Mouse (Mus musculus): Measurements from ENCODE around the gene 1110051M20Rik. TPM values are rescaled to one million over a fixed set of nuclear protein-coding genes. Genes with fewer than 3 reads are reported as not detected.

Gene 1110051M20Rik
- polyA plus RNA-seq, 1 experiment from 2014 or later: 98.6 TPM

DNA sequence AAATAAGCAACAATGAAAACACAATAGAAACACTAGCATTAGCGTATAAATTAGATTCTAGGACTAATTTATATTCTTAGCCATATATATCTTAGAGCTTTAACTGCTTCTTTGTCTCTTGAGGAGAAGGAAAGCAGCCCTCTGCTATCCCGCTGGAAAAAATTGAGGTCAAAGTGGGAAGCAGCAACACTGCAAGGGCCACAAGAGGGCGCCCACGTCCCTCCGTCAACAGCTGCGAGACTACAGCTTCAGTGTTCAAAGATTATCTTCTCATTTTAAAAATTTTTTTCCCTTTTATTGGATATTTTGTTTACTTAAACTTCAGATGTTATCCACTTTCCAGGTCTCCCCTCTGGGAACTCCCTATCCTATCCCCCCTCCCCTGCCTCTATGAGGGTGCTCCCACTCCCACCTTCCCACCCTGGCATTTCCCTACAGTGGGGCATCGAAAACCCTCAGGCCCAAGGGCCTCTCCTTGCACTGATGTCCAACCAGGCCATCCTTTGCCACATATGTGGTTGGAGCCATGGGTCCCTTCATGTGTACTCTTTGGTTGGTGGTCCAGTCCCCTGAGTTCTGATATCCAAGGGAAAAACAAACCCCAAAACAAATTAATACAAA lies 158.5 kb downstream of the 1110051M20Rik start:
- Histone ChIP-seq H3K4me3 (ENCODE audit: low read depth, low read length) (no peak overlapping the region), H3K27ac (ENCODE audit: low read depth, low read length) (no peak overlapping the region), H3K27me3 (ENCODE audit: control insufficient read depth, insufficient read depth, low read length) (no peaks in the 10 kb centered on the region), H3K4me1 (ENCODE audit: control insufficient read depth, insufficient read depth, low read length) (no peaks in the 10 kb centered on the region), H3K9me3 (ENCODE audit: control insufficient read depth, low read length) (no peaks in the 10 kb centered on the region), H3K9ac (ENCODE audit: low read length) (no peak overlapping the region), H3K4me2 (ENCODE audit: low read depth) (no peak overlapping the region), H3K36me3 (ENCODE audit: control insufficient read depth, insufficient read depth, low read length) (no peaks in the 10 kb centered on the region)
- DNase-seq (ENCODE audit: low spot score): peak; percentile 85
- ATAC-seq (ENCODE audit: insufficient read depth, low FRiP score, low TSS enrichment): peak; percentile 48; the same call in 1 of the 2 replicates
- WGBS: 17% methylated on average over 7 of the region's 7 CpGs

DNA sequence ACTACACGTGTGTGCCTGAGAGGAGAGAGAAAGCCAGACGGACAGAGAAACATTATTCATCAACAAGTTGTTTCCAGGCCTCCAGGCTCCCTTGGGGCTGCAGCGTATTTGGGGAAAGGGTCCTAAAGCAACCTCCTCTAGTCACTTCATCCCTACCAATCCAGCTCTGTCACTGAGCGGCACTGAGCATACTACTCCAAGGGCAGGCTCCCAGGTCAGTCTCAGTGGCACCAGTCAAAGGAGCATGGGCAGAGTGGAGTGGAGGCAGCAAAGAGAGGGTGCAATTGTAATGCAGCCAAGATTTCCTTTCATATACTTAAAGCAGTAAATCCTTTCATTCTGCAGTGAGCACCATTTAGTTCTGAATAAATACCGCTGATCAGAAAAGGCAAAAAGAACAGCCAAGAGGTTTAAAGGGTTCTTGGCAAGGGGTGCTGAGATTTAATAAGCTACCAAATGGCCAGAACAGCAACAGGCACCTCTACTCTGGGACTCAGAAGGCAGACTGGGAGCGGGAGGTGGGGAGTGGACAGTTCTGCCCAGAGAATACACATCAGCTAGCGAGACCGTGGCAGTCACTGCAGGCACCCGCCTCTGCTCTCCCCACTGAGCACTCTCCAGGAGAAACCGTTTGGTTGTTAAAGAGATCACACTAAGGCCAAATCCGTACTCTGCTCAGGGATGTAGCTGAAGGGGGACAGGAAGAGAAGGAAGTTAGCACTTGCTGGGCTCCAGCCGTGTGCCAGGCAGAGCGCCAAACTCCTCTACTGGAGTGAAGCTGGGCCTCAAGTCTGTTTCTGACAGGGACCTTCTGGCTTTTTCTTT lies 159.9 kb downstream of the 1110051M20Rik start:
- WGBS: 63% methylated on average over 13 of the region's 13 CpGs
- Histone ChIP-seq H3K4me2 (ENCODE audit: low read depth) (no peak overlapping the region), H3K9me3 (ENCODE audit: control insufficient read depth, low read length) (no peaks in the 10 kb centered on the region), H3K27ac (ENCODE audit: low read depth, low read length) (no peak overlapping the region), H3K9ac (ENCODE audit: low read length) (no peak overlapping the region), H3K36me3 (ENCODE audit: control insufficient read depth, insufficient read depth, low read length) (no peaks in the 10 kb centered on the region), H3K4me1 (ENCODE audit: control insufficient read depth, insufficient read depth, low read length) (no peaks in the 10 kb centered on the region), H3K4me3 (ENCODE audit: low read depth, low read length) (no peak overlapping the region), H3K27me3 (ENCODE audit: control insufficient read depth, insufficient read depth, low read length) (no peaks in the 10 kb centered on the region)
- ATAC-seq (ENCODE audit: insufficient read depth, low FRiP score, low TSS enrichment): no peak
- no peak for DNase-seq (ENCODE audit: low spot score)

DNA sequence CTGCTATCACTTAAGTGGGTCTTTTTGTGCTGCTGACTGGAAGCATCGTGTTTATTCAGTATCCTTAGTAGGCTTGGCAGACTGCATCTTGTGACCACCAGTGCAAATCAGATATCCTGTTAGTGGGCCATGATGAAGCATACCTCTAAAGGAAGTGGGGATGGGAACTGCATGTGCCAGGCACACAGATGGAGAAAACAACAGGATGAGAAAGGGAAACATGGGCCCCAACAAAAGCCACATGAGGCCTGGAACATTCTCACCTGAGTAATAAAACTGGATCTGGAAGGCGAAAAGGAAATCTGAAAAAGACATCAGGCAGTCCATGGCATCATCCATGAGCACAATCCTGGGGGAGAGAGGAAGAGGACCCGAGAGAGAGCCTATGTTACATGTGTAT lies 160.5 kb downstream of the 1110051M20Rik start:
- ATAC-seq (ENCODE audit: insufficient read depth, low FRiP score, low TSS enrichment) (no peak), DNase-seq (ENCODE audit: low spot score) (no peak)
- Histone ChIP-seq H3K9me3 (ENCODE audit: control insufficient read depth, low read length) (no peaks in the 10 kb centered on the region), H3K27me3 (ENCODE audit: control insufficient read depth, insufficient read depth, low read length) (no peaks in the 10 kb centered on the region), H3K9ac (ENCODE audit: low read length) (no peak overlapping the region), H3K36me3 (ENCODE audit: control insufficient read depth, insufficient read depth, low read length) (no peaks in the 10 kb centered on the region), H3K4me2 (ENCODE audit: low read depth) (no peak overlapping the region), H3K4me3 (ENCODE audit: low read depth, low read length) (no peak overlapping the region), H3K4me1 (ENCODE audit: control insufficient read depth, insufficient read depth, low read length) (no peaks in the 10 kb centered on the region), H3K27ac (ENCODE audit: low read depth, low read length) (no peak overlapping the region)
- WGBS: 84% methylated on average over 3 of the region's 3 CpGs

DNA sequence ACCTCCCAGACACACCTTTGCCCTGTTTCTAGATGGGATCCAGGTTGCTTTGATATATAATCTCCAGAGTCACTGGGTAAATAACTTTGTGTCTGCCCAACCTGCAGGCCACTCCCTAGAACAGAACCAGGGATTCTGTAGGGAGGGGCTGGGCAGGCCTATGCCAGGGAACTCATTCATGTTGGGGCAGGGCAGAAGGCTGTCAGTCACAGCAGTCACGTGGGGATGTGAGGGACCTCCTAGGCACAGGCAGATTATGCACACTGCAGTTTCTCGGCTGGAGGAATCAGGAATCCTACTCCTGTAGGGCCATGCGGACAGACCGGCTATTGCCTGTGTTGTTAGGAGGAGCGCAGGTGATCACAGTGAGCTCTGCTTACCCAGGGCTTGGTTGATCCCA lies 163.1 kb downstream of the 1110051M20Rik start:
- Histone ChIP-seq H3K27ac (ENCODE audit: low read depth, low read length) (no peak overlapping the region), H3K4me1 (ENCODE audit: control insufficient read depth, insufficient read depth, low read length) (no peaks in the 10 kb centered on the region), H3K4me2 (ENCODE audit: low read depth) (no peak overlapping the region), H3K4me3 (ENCODE audit: low read depth, low read length) (no peak overlapping the region), H3K9me3 (ENCODE audit: control insufficient read depth, low read length) (no peaks in the 10 kb centered on the region), H3K27me3 (ENCODE audit: control insufficient read depth, insufficient read depth, low read length) (no peaks in the 10 kb centered on the region), H3K9ac (ENCODE audit: low read length) (no peak overlapping the region), H3K36me3 (ENCODE audit: control insufficient read depth, insufficient read depth, low read length) (no peaks in the 10 kb centered on the region; the same call in 1 of the 2 replicates)
- 58% methylated on average over 5 of the region's 5 CpGs for WGBS
- ATAC-seq (ENCODE audit: insufficient read depth, low FRiP score, low TSS enrichment): no peak
- DNase-seq (ENCODE audit: low spot score): no peak

- H3K4me1 ChIP-seq (ENCODE audit: control insufficient read depth, insufficient read depth, low read length): no peaks in the 10 kb centered on the region
- H3K4me2 ChIP-seq (ENCODE audit: low read depth): no peak overlapping the region
- 70% methylated on average over 2 of the region's 2 CpGs for WGBS
- no peak overlapping the region for H3K9ac ChIP-seq (ENCODE audit: low read length)
- no peak for DNase-seq (ENCODE audit: low spot score)
- H3K9me3 ChIP-seq (ENCODE audit: control insufficient read depth, low read length): no peaks in the 10 kb centered on the region
- H3K4me3 ChIP-seq (ENCODE audit: low read depth, low read length): no peak overlapping the region
- H3K36me3 ChIP-seq (ENCODE audit: control insufficient read depth, insufficient read depth, low read length): peaks cover 6% of the 10 kb centered on the region
- no peak overlapping the region for H3K27ac ChIP-seq (ENCODE audit: low read depth, low read length)
- no peaks in the 10 kb centered on the region for H3K27me3 ChIP-seq (ENCODE audit: control insufficient read depth, insufficient read depth, low read length)
- ATAC-seq (ENCODE audit: insufficient read depth, low FRiP score, low TSS enrichment): no peak
Measured at GRCm38 (mm10) chr2:91279372-91279755, 165.1 kb downstream of the 1110051M20Rik start.

- Histone ChIP-seq H3K4me2 (ENCODE audit: low read depth) (no peak overlapping the region), H3K9me3 (ENCODE audit: control insufficient read depth, low read length) (no peaks in the 10 kb centered on the region), H3K36me3 (ENCODE audit: control insufficient read depth, insufficient read depth, low read length) (peaks cover 7% of the 10 kb centered on the region), H3K27ac (ENCODE audit: low read depth, low read length) (no peak overlapping the region), H3K4me3 (ENCODE audit: low read depth, low read length) (no peak overlapping the region), H3K27me3 (ENCODE audit: control insufficient read depth, insufficient read depth, low read length) (no peaks in the 10 kb centered on the region), H3K4me1 (ENCODE audit: control insufficient read depth, insufficient read depth, low read length) (no peaks in the 10 kb centered on the region), H3K9ac (ENCODE audit: low read length) (no peak overlapping the region)
- peak; percentile 73 for DNase-seq (ENCODE audit: low spot score)
- ATAC-seq (ENCODE audit: insufficient read depth, low FRiP score, low TSS enrichment): peak; percentile 81
- WGBS: 37% methylated on average over 10 of the region's 10 CpGs
Measured at GRCm38 (mm10) chr2:91278749-91279371, 165.6 kb downstream of the 1110051M20Rik start.

DNA sequence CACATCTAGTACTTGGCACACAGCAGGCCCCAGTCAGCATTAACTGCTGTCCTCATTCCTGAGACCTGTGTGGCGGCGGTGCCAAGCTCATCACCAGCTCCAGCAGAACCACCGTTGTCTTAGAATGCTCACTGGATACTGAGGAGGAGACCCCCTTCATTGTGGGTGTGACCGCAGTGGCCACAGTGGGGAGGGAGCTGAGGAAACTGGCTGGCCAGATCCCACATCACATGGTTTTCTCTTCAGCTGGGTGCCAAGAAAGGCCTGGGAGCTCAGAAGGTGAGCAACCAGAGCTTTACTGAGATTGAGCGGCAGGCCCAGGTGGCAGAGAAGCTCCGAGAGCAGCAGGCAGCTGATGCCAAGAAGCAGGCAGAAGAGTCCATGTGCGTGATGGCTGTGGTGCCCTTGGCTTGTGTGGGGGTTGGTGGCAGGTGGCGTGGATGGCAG lies 174.8 kb downstream of the 1110051M20Rik start:
- Histone ChIP-seq H3K4me1 (ENCODE audit: control insufficient read depth, insufficient read depth, low read length) (peaks cover 3% of the 10 kb centered on the region; the same call in 1 of the 2 replicates), H3K9me3 (ENCODE audit: control insufficient read depth, low read length) (no peaks in the 10 kb centered on the region), H3K27ac (ENCODE audit: low read depth, low read length) (no peak overlapping the region), H3K36me3 (ENCODE audit: control insufficient read depth, insufficient read depth, low read length) (peaks cover 22% of the 10 kb centered on the region), H3K27me3 (ENCODE audit: control insufficient read depth, insufficient read depth, low read length) (no peaks in the 10 kb centered on the region), H3K4me3 (ENCODE audit: low read depth, low read length) (no peak overlapping the region), H3K4me2 (ENCODE audit: low read depth) (no peak overlapping the region), H3K9ac (ENCODE audit: low read length) (no peak overlapping the region)
- ATAC-seq (ENCODE audit: insufficient read depth, low FRiP score, low TSS enrichment) (no peak), DNase-seq (ENCODE audit: low spot score) (no peak)
- 95% methylated on average over 8 of the region's 8 CpGs for WGBS

- ATAC-seq (ENCODE audit: insufficient read depth, low FRiP score, low TSS enrichment): no peak
- H3K9ac ChIP-seq (ENCODE audit: low read length): no peak overlapping the region
- no peak for DNase-seq (ENCODE audit: low spot score)
- H3K27me3 ChIP-seq (ENCODE audit: control insufficient read depth, insufficient read depth, low read length): no peaks in the 10 kb centered on the region
- WGBS: 85% methylated on average over 2 of the region's 2 CpGs
- no peak overlapping the region for H3K27ac ChIP-seq (ENCODE audit: low read depth, low read length)
- peaks cover 7% of the 10 kb centered on the region; the same call in 1 of the 2 replicates for H3K4me1 ChIP-seq (ENCODE audit: control insufficient read depth, insufficient read depth, low read length)
- no peaks in the 10 kb centered on the region for H3K9me3 ChIP-seq (ENCODE audit: control insufficient read depth, low read length)
- no peak overlapping the region for H3K4me2 ChIP-seq (ENCODE audit: low read depth)
- H3K4me3 ChIP-seq (ENCODE audit: low read depth, low read length): no peak overlapping the region
- peaks cover 18% of the 10 kb centered on the region for H3K36me3 ChIP-seq (ENCODE audit: control insufficient read depth, insufficient read depth, low read length)
Measured at GRCm38 (mm10) chr2:91268706-91269105, 175.8 kb downstream of the 1110051M20Rik start.

Data from neural tube, embryonic 11.5 days (tissue).